Mouse (Mus musculus): ENCODE measurements around the gene Plod3. TPM values are rescaled to one million over a fixed set of nuclear protein-coding genes. Genes with fewer than 3 reads are reported as not detected.

Plod3 gene
- total and polyA plus RNA-seq, 3 experiments = 56.0 to 62.8 TPM; not detected in 1

- Histone ChIP-seq H3K9me3 (replicated peaks; ENCODE audit: insufficient read depth, low read length) (no peaks in the 10 kb centered on the region), H3K4me1 (ENCODE audit: control insufficient read depth in 1 of 2, insufficient read depth in 2 of 2, low read length in 2 of 2) (peaks cover 3 to 13% of the 10 kb centered on the region in 2 experiments; a peak in 2 of 4 replicates), H3K9ac (ENCODE audit: control insufficient read depth, low read depth, low read length, poor library complexity, severe bottlenecking) (peak overlapping the region; percentile 5), H3K4me3 (ENCODE audit: control insufficient read depth in 1 of 2, insufficient read depth in 1 of 2, low read depth in 2 of 2, low read length in 2 of 2) (peak overlapping the region; percentile 46 to 65), H3K36me3 (ENCODE audit: control insufficient read depth in 1 of 2, insufficient read depth in 2 of 2, low read length in 2 of 2) (peaks cover 0 to 6% of the 10 kb centered on the region in 2 experiments; a peak in 2 of 4 replicates), H3K27me3 (ENCODE audit: control insufficient read depth in 1 of 2, insufficient read depth in 2 of 2, low read length in 2 of 2) (no peaks in the 10 kb centered on the region; a peak in 1 of 4 replicates), H3K27ac (ENCODE audit: control insufficient read depth, low read depth, low read length) (no peak overlapping the region), H3K79me2 (ENCODE audit: control insufficient read depth, insufficient read depth, low read length, poor library complexity) (no peaks in the 10 kb centered on the region; the same call in 1 of the 2 replicates)
- DNase-seq (ENCODE audit: low read depth, low spot score) = peak; percentile 94
- TF ChIP-seq ZNF384 (IDR thresholded peaks at IDR 0.05; ENCODE audit: low read depth, low read length) (no peak), NELFE (IDR thresholded peaks at IDR 0.05; ENCODE audit: low read depth, low read length) (peak; percentile 36), HCFC1 (IDR thresholded peaks at IDR 0.05; ENCODE audit: low read depth, low read length) (peak; percentile 66), CHD1 (IDR thresholded peaks at IDR 0.05; ENCODE audit: low read depth, low read length) (no peak), TAL1 (IDR thresholded peaks at IDR 0.05; ENCODE audit: low read length) (no peak), E2F4 (IDR thresholded peaks at IDR 0.05; ENCODE audit: borderline replicate concordance, low read depth, low read length) (no peak), MAX (IDR thresholded peaks at IDR 0.05; ENCODE audit: low read length) (peak; percentile 89), SIN3A (IDR thresholded peaks at IDR 0.05; ENCODE audit: low read length) (peak; percentile 99), JUND (IDR thresholded peaks at IDR 0.05; ENCODE audit: low read depth, low read length) (no peak), CTCF (IDR thresholded peaks at IDR 0.05 in 2 of 3, conservative IDR thresholded peaks at IDR 0.05 in 1 of 3; ENCODE audit: control insufficient read depth in 1 of 3, insufficient read depth in 1 of 3, low read depth in 2 of 3, low read length in 3 of 3, poor library complexity in 1 of 3, severe bottlenecking in 1 of 3) (no peak), MAZ (IDR thresholded peaks at IDR 0.05; ENCODE audit: low read depth, low read length) (peak; percentile 61; the same call in 1 of the 2 replicates), GATA1 (IDR thresholded peaks at IDR 0.05; ENCODE audit: low read depth, low read length) (no peak), GABPA (IDR thresholded peaks at IDR 0.05; ENCODE audit: low read depth, low read length) (no peak), MXI1 (IDR thresholded peaks at IDR 0.05; ENCODE audit: low read depth, low read length) (peak; percentile 98), RCOR1 (IDR thresholded peaks at IDR 0.05; ENCODE audit: low read depth, low read length) (0 out of 2 replicates have a peak, but pooled peaks have one; percentile 10), EP300 (IDR thresholded peaks at IDR 0.05; ENCODE audit: low read depth in 1 of 2, low read length in 2 of 2) (no peak), POLR2AphosphoS2 (IDR thresholded peaks at IDR 0.05; ENCODE audit: low read length) (no peak), ZKSCAN1 (IDR thresholded peaks at IDR 0.05; ENCODE audit: low read depth, low read length) (no peak), ZMIZ1 (IDR thresholded peaks at IDR 0.05; ENCODE audit: low read depth, low read length) (no peak), MAFK (IDR thresholded peaks at IDR 0.05; ENCODE audit: borderline replicate concordance, low read depth, low read length) (no peak), USF1 (IDR thresholded peaks at IDR 0.05; ENCODE audit: low read depth, low read length) (peak; percentile 97), CHD2 (IDR thresholded peaks at IDR 0.05; ENCODE audit: low read length) (no peak), POLR2A (IDR thresholded peaks at IDR 0.05; ENCODE audit: control insufficient read depth in 1 of 2, insufficient read depth in 1 of 2, low read depth in 1 of 2, low read length in 2 of 2, poor library complexity in 1 of 2) (no peak), MYB (IDR thresholded peaks at IDR 0.05; ENCODE audit: low read depth, low read length) (no peak), ZC3H11A (IDR thresholded peaks at IDR 0.05; ENCODE audit: low read depth, low read length) (0 out of 2 replicates have a peak, but pooled peaks have one; percentile 25), ELF1 (IDR thresholded peaks at IDR 0.05; ENCODE audit: low read depth, low read length) (0 out of 2 replicates have a peak, but pooled peaks have one; percentile 37), BHLHE40 (IDR thresholded peaks at IDR 0.05; ENCODE audit: borderline replicate concordance, low read depth, low read length) (peak; percentile 82), MEF2A (IDR thresholded peaks at IDR 0.05; ENCODE audit: extremely low read depth, insufficient replicate concordance, low read depth, low read length, poor library complexity, severe bottlenecking) (no peak), SMC3 (IDR thresholded peaks at IDR 0.05; ENCODE audit: low read depth, low read length) (no peak), KAT2A (conservative IDR thresholded peaks at IDR 0.05; ENCODE audit: low read depth, low read length) (no peak; the same call in 1 of the 2 replicates), POLR2AphosphoS5 (IDR thresholded peaks at IDR 0.05; ENCODE audit: borderline replicate concordance, low read depth, low read length) (no peak), UBTF (IDR thresholded peaks at IDR 0.05; ENCODE audit: borderline replicate concordance, insufficient read depth, low read depth, low read length) (no peak), NRF1 (IDR thresholded peaks at IDR 0.05; ENCODE audit: insufficient read depth, low read depth, low read length, poor library complexity, severe bottlenecking) (peak; percentile 84), TBP (IDR thresholded peaks at IDR 0.05; ENCODE audit: low read depth, low read length) (peak; percentile 67; the same call in 1 of the 2 replicates), USF2 (IDR thresholded peaks at IDR 0.05; ENCODE audit: borderline replicate concordance in 1 of 2, insufficient read depth in 1 of 2, low read depth in 1 of 2, low read length in 2 of 2) (peak in 1 of 2 experiments; percentile 79; a peak in 2 of 4 replicates)
These were observed 43.0 kb downstream of the Plod3 start for GRCm38 (mm10) chr5:137029643-137030415.
